Mouse (Mus musculus): ENCODE data around the gene Fam213a. TPM values are rescaled to one million over a fixed set of nuclear protein-coding genes. Genes with fewer than 3 reads are reported as not detected.
A peak's percentile ranks its signal among the peaks of the same experiment; 100 is the strongest.

Gene Fam213a
- polyA plus RNA-seq, 1 experiment from 2014 or later, result 51.6 TPM

GRCm38 (mm10) chr14:40958083-40958985 lies 55.3 kb downstream of the Fam213a start:
- Histone ChIP-seq H3K4me2 (replicated peaks) (peak overlapping the region; percentile 34), H3K9ac (peak overlapping the region; percentile 10; the same call in 1 of the 2 replicates)

GRCm38 (mm10) chr14:40957607-40958006 lies 56.0 kb downstream of the Fam213a start:
- Histone ChIP-seq H3K4me2 (replicated peaks) (peak overlapping the region; percentile 34; the same call in 1 of the 2 replicates), H3K27me3 (replicated peaks) (no peaks in the 10 kb centered on the region), H3K4me3 (replicated peaks) (no peak overlapping the region), H3K9ac (peak overlapping the region; percentile 10; the same call in 1 of the 2 replicates), H3K9me3 (no peaks in the 10 kb centered on the region), H3K4me1 (replicated peaks) (peaks cover 60% of the 10 kb centered on the region), H3K27ac (peak overlapping the region; percentile 76; the same call in 1 of the 2 replicates), H3K36me3 (no peaks in the 10 kb centered on the region)
- 47% methylated on average over 3 of the region's 3 CpGs for WGBS
- no peak for ATAC-seq

More at GRCm38 (mm10) chr14:40958083-40958985, 55.3 kb downstream of the Fam213a start:
- Histone ChIP-seq H3K27me3 (replicated peaks) (no peaks in the 10 kb centered on the region), H3K36me3 (no peaks in the 10 kb centered on the region), H3K27ac (peak overlapping the region; percentile 76), H3K4me3 (replicated peaks) (no peak overlapping the region), H3K4me1 (replicated peaks) (peaks cover 62% of the 10 kb centered on the region), H3K9me3 (no peaks in the 10 kb centered on the region)
- WGBS, result 30% methylated on average over 4 of the region's 4 CpGs
- ATAC-seq, result peak; percentile 31; the same call in 1 of the 2 replicates

DNA sequence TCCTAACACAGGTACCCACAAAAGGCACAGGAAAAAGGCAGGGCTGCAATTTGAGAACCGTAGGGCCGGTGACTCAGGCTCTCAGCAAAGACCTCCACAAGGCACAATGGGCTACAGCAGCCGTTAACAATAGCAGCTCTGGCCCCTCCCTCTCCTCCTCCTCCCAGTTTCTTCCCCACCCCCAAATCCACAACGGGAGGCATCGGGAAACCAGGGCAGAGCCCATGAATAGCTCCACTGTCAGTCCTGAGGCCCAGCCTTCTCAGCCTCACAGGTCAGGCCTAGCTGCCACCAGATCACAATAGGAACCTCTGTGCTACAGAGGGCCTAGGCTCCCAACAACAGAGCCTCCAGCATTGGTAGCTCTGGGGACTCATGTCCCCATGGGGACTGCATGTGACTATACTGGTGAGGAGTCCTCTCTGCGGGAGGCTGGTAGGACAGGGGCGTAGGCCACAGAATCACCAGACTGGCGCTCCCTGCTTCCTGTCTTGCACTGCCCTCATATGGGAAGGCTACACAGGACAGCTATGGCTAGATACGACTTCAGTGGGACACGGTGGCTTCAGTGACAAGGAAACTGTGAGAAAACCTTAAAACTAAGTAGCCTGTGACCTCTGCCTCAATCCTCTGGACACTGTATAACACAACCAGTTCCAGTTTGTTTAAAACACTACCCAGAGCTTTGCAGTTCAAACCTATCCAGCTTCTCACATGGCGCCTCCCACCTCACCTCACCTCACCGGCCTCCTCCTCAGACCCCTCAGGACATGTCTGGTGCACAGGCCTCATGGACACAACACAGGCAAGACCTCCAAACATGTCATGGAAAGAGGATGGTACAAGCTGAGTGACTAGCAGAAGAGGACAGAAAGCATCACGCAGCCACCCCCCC lies 57.1 kb downstream of the Fam213a start:
- ATAC-seq, result peak; percentile 68
- H3K4me1 ChIP-seq (replicated peaks), result peaks cover 56% of the 10 kb centered on the region
- peak overlapping the region; percentile 11; the same call in 1 of the 2 replicates for H3K4me2 ChIP-seq (replicated peaks)
- H3K27ac ChIP-seq, result peak overlapping the region; percentile 78
- H3K36me3 ChIP-seq, result no peaks in the 10 kb centered on the region
- no peaks in the 10 kb centered on the region for H3K27me3 ChIP-seq (replicated peaks)
- whole genome bisulfite sequencing, result 37% methylated on average over 13 of the region's 13 CpGs
- no peaks in the 10 kb centered on the region for H3K9me3 ChIP-seq
- H3K4me3 ChIP-seq (replicated peaks), result no peak overlapping the region
- peak overlapping the region; percentile 24; the same call in 1 of the 2 replicates for H3K9ac ChIP-seq

GRCm38 (mm10) chr14:40955596-40956251 lies 57.9 kb downstream of the Fam213a start:
- Histone ChIP-seq H3K4me1 (replicated peaks) (peaks cover 57% of the 10 kb centered on the region), H3K27ac (peak overlapping the region; percentile 78), H3K9me3 (no peaks in the 10 kb centered on the region), H3K36me3 (no peaks in the 10 kb centered on the region), H3K9ac (peak overlapping the region; percentile 14; the same call in 1 of the 2 replicates), H3K4me3 (replicated peaks) (no peak overlapping the region), H3K27me3 (replicated peaks) (no peaks in the 10 kb centered on the region), H3K4me2 (replicated peaks) (peak overlapping the region; percentile 11; the same call in 1 of the 2 replicates)
- WGBS, result 40% methylated on average over 10 of the region's 10 CpGs
- peak; percentile 13 for ATAC-seq

GRCm38 (mm10) chr14:40955146-40955545 lies 58.4 kb downstream of the Fam213a start:
- Histone ChIP-seq H3K4me3 (replicated peaks) (no peak overlapping the region), H3K4me1 (replicated peaks) (peaks cover 57% of the 10 kb centered on the region), H3K4me2 (replicated peaks) (no peak overlapping the region), H3K36me3 (no peaks in the 10 kb centered on the region), H3K9ac (no peak overlapping the region), H3K9me3 (no peaks in the 10 kb centered on the region), H3K27me3 (replicated peaks) (no peaks in the 10 kb centered on the region), H3K27ac (no peak overlapping the region)
- ATAC-seq, result no peak
- WGBS, result 67% methylated on average over 1 of the region's 1 CpGs

DNA sequence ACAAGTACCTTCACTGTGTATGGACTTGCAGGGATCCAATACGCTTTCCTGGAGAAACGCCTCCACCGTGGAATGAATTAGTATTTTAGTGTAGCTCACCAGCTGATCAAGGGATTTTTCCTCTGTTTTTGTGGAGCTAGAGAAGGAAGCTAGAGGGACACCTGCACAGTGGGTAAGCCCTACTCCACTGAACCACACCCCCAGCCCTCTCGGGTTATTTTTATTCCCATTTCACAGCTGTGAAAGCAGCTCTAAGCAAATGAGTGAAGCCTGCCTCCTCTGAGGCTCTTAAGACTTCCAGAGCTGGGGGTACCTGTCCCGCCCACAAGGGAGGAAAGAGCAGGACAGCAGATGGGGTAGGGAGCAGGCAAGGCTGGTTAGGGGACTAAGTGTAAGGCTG lies 60.2 kb downstream of the Fam213a start:
- Histone ChIP-seq H3K9me3 (no peaks in the 10 kb centered on the region), H3K9ac (no peak overlapping the region), H3K4me1 (replicated peaks) (peaks cover 48% of the 10 kb centered on the region), H3K27ac (no peak overlapping the region), H3K36me3 (no peaks in the 10 kb centered on the region), H3K4me2 (replicated peaks) (no peak overlapping the region), H3K27me3 (replicated peaks) (no peaks in the 10 kb centered on the region), H3K4me3 (replicated peaks) (no peak overlapping the region)
- WGBS, result 75% methylated on average over 5 of the region's 5 CpGs
- no peak for ATAC-seq

DNA sequence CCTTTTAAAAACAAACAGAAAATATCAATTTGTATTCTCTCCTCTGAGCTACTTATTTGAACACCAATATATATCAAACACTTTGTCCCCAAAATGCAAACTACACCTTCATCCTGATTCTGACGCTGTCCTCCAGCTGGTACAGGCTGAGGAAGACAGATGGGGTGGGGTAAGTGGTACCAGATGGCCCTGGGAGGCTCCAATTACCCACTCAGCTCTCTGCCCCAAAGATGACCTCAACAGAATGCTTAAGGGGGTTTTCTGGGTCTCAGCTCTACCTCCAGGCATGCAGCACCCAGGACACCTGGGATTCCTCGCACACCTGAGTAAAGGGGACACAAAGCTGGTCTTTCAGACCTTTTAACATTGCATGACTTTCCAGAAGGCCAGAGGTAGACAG lies 60.9 kb downstream of the Fam213a start:
- Histone ChIP-seq H3K4me1 (replicated peaks) (peaks cover 46% of the 10 kb centered on the region), H3K36me3 (no peaks in the 10 kb centered on the region), H3K27me3 (replicated peaks) (no peaks in the 10 kb centered on the region), H3K9ac (no peak overlapping the region), H3K4me2 (replicated peaks) (no peak overlapping the region), H3K9me3 (no peaks in the 10 kb centered on the region), H3K4me3 (replicated peaks) (no peak overlapping the region), H3K27ac (no peak overlapping the region)
- no peak for ATAC-seq
- 45% methylated on average over 2 of the region's 2 CpGs for WGBS

- no peak overlapping the region for H3K4me2 ChIP-seq (replicated peaks)
- no peak overlapping the region for H3K27ac ChIP-seq
- no peaks in the 10 kb centered on the region for H3K27me3 ChIP-seq (replicated peaks)
- WGBS, result 76% methylated on average over 3 of the region's 3 CpGs
- H3K4me1 ChIP-seq (replicated peaks), result peaks cover 47% of the 10 kb centered on the region
- H3K9me3 ChIP-seq, result no peaks in the 10 kb centered on the region
- no peak overlapping the region for H3K4me3 ChIP-seq (replicated peaks)
- no peak for ATAC-seq
- no peak overlapping the region for H3K9ac ChIP-seq
- no peaks in the 10 kb centered on the region for H3K36me3 ChIP-seq
Measured at GRCm38 (mm10) chr14:40952301-40952700, 61.3 kb downstream of the Fam213a start.

- no peaks in the 10 kb centered on the region for H3K9me3 ChIP-seq
- H3K36me3 ChIP-seq, result no peaks in the 10 kb centered on the region
- no peak overlapping the region for H3K9ac ChIP-seq
- ATAC-seq, result no peak
- H3K4me3 ChIP-seq (replicated peaks), result no peak overlapping the region
- peaks cover 27% of the 10 kb centered on the region for H3K4me1 ChIP-seq (replicated peaks)
- no peaks in the 10 kb centered on the region for H3K27me3 ChIP-seq (replicated peaks)
- no peak overlapping the region for H3K4me2 ChIP-seq (replicated peaks)
- no peak overlapping the region for H3K27ac ChIP-seq
- WGBS, result 77% methylated on average over 7 of the region's 7 CpGs
Measured at GRCm38 (mm10) chr14:40949730-40950614, 63.6 kb downstream of the Fam213a start.

DNA sequence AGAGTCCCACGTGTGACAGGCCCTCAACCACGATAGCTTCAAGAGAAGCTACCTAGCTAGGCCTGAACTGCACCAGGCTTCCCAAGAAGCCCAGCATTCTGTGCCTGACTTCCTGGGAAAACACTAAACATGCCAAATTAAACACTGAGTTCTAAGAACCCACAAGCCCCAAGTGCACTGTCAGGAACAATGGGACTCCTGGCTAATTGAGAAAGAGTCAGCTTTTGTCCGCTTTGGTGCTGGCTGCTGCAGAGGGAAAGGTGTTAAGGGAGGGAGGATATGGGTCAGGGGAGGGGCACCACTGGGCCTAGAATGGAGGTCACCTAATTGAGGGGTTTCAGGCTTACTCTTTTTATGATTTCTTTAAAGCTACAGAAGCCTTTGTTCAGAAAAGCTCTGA lies 64.5 kb downstream of the Fam213a start:
- no peak overlapping the region for H3K4me2 ChIP-seq (replicated peaks)
- WGBS, result 80% methylated on average over 3 of the region's 3 CpGs
- no peak for ATAC-seq
- H3K36me3 ChIP-seq, result no peaks in the 10 kb centered on the region
- no peaks in the 10 kb centered on the region for H3K27me3 ChIP-seq (replicated peaks)
- H3K27ac ChIP-seq, result no peak overlapping the region
- no peak overlapping the region for H3K4me3 ChIP-seq (replicated peaks)
- H3K4me1 ChIP-seq (replicated peaks), result peaks cover 26% of the 10 kb centered on the region
- no peak overlapping the region for H3K9ac ChIP-seq
- no peaks in the 10 kb centered on the region for H3K9me3 ChIP-seq

GRCm38 (mm10) chr14:40948522-40948921 lies 65.1 kb downstream of the Fam213a start:
- H3K27me3 ChIP-seq (replicated peaks), result no peaks in the 10 kb centered on the region
- H3K36me3 ChIP-seq, result no peaks in the 10 kb centered on the region
- H3K9ac ChIP-seq, result no peak overlapping the region
- H3K4me3 ChIP-seq (replicated peaks), result no peak overlapping the region
- 85% methylated on average over 5 of the region's 5 CpGs for WGBS
- no peak for ATAC-seq
- H3K4me2 ChIP-seq (replicated peaks), result no peak overlapping the region
- no peaks in the 10 kb centered on the region for H3K9me3 ChIP-seq
- peak overlapping the region; percentile 71; the same call in 1 of the 2 replicates for H3K27ac ChIP-seq
- peaks cover 26% of the 10 kb centered on the region for H3K4me1 ChIP-seq (replicated peaks)
